Mouse (Mus musculus): ENCODE data around the gene Atp5d. TPM values are rescaled to one million over a fixed set of nuclear protein-coding genes. Genes with fewer than 3 reads are reported as not detected.

Atp5d gene
- polyA plus RNA-seq, 1 experiment from 2014 or later, result 529 TPM

GRCm38 (mm10) chr10:80097275-80097674, 41.2 kb upstream of the Atp5d start:
- H3K4me2 ChIP-seq, result peak overlapping the region; percentile 33
- no peaks in the 10 kb centered on the region for H3K27me3 ChIP-seq (ENCODE audit: insufficient read depth, low read length)
- H3K9ac ChIP-seq, result no peak overlapping the region
- 12% methylated on average over 7 of the region's 7 CpGs for WGBS
- peaks cover 18% of the 10 kb centered on the region for H3K4me1 ChIP-seq (ENCODE audit: insufficient read depth)
- H3K36me3 ChIP-seq (ENCODE audit: insufficient read depth), result 0 out of 2 replicates have a peak, but pooled peaks cover 3% of the 10 kb centered on the region
- DNase-seq, result peak; percentile 61
- peak overlapping the region; percentile 60 for H3K27ac ChIP-seq (ENCODE audit: low read depth)
- no peak overlapping the region for H3K4me3 ChIP-seq (ENCODE audit: low read depth, low read length)
- H3K9me3 ChIP-seq (ENCODE audit: low read depth, low read length), result no peaks in the 10 kb centered on the region
- ATAC-seq (ENCODE audit: insufficient read depth), result peak; percentile 63
- TF ChIP-seq CTCF (IDR thresholded peaks at IDR 0.05; ENCODE audit: low read depth), result no peak

GRCm38 (mm10) chr10:80098630-80099029, 39.8 kb upstream of the Atp5d start:
- no peak overlapping the region for H3K9ac ChIP-seq
- no peaks in the 10 kb centered on the region for H3K9me3 ChIP-seq (ENCODE audit: low read depth, low read length)
- ATAC-seq (ENCODE audit: insufficient read depth), result no peak
- H3K27me3 ChIP-seq (ENCODE audit: insufficient read depth, low read length), result no peaks in the 10 kb centered on the region
- peaks cover 18% of the 10 kb centered on the region for H3K4me1 ChIP-seq (ENCODE audit: insufficient read depth)
- TF ChIP-seq CTCF (IDR thresholded peaks at IDR 0.05; ENCODE audit: low read depth), result no peak
- no peak overlapping the region for H3K4me2 ChIP-seq
- WGBS, result 76% methylated on average over 5 of the region's 5 CpGs
- DNase-seq, result no peak
- H3K36me3 ChIP-seq (ENCODE audit: insufficient read depth), result 0 out of 2 replicates have a peak, but pooled peaks cover 3% of the 10 kb centered on the region
- peak overlapping the region; percentile 60; the same call in 1 of the 2 replicates for H3K27ac ChIP-seq (ENCODE audit: low read depth)
- H3K4me3 ChIP-seq (ENCODE audit: low read depth, low read length), result no peak overlapping the region

GRCm38 (mm10) chr10:80100982-80101381, 37.5 kb upstream of the Atp5d start:
- H3K9ac ChIP-seq, result peak overlapping the region; percentile 34; the same call in 1 of the 2 replicates
- peaks cover 18% of the 10 kb centered on the region for H3K4me1 ChIP-seq (ENCODE audit: insufficient read depth)
- no peaks in the 10 kb centered on the region for H3K36me3 ChIP-seq (ENCODE audit: insufficient read depth)
- no peaks in the 10 kb centered on the region for H3K27me3 ChIP-seq (ENCODE audit: insufficient read depth, low read length)
- H3K4me3 ChIP-seq (ENCODE audit: low read depth, low read length), result peak overlapping the region; percentile 96
- WGBS, result 46% methylated on average over 11 of the region's 11 CpGs
- peak overlapping the region; percentile 90 for H3K4me2 ChIP-seq
- DNase-seq (peak; percentile 30), ATAC-seq (ENCODE audit: insufficient read depth) (no peak)
- TF ChIP-seq CTCF (IDR thresholded peaks at IDR 0.05; ENCODE audit: low read depth), result no peak
- H3K9me3 ChIP-seq (ENCODE audit: low read depth, low read length), result no peaks in the 10 kb centered on the region
- no peak overlapping the region for H3K27ac ChIP-seq (ENCODE audit: low read depth)

GRCm38 (mm10) chr10:80102216-80102915, 36.1 kb upstream of the Atp5d start:
- Histone ChIP-seq H3K27ac (ENCODE audit: low read depth) (peak overlapping the region; percentile 65), H3K4me2 (peak overlapping the region; percentile 90), H3K4me1 (ENCODE audit: insufficient read depth) (peaks cover 11% of the 10 kb centered on the region), H3K27me3 (ENCODE audit: insufficient read depth, low read length) (no peaks in the 10 kb centered on the region), H3K9ac (peak overlapping the region; percentile 84), H3K4me3 (ENCODE audit: low read depth, low read length) (peak overlapping the region; percentile 96), H3K9me3 (ENCODE audit: low read depth, low read length) (no peaks in the 10 kb centered on the region), H3K36me3 (ENCODE audit: insufficient read depth) (no peaks in the 10 kb centered on the region)
- peak; percentile 95 for DNase-seq
- ATAC-seq (ENCODE audit: insufficient read depth), result peak; percentile 88
- WGBS, result 2% methylated on average over 57 of the region's 59 CpGs
- TF ChIP-seq CTCF (IDR thresholded peaks at IDR 0.05; ENCODE audit: low read depth), result no peak

- Histone ChIP-seq H3K27ac (ENCODE audit: low read depth) (peak overlapping the region; percentile 65), H3K9ac (peak overlapping the region; percentile 84), H3K9me3 (ENCODE audit: low read depth, low read length) (no peaks in the 10 kb centered on the region), H3K4me1 (ENCODE audit: insufficient read depth) (peaks cover 9% of the 10 kb centered on the region), H3K4me3 (ENCODE audit: low read depth, low read length) (peak overlapping the region; percentile 96; the same call in 1 of the 2 replicates), H3K27me3 (ENCODE audit: insufficient read depth, low read length) (no peaks in the 10 kb centered on the region), H3K4me2 (peak overlapping the region; percentile 90), H3K36me3 (ENCODE audit: insufficient read depth) (no peaks in the 10 kb centered on the region)
- no peak for ATAC-seq (ENCODE audit: insufficient read depth)
- no peak for DNase-seq
- WGBS, result 86% methylated on average over 2 of the region's 2 CpGs
- TF ChIP-seq CTCF (IDR thresholded peaks at IDR 0.05; ENCODE audit: low read depth), result no peak
Observed at GRCm38 (mm10) chr10:80103032-80103431, 35.4 kb upstream of the Atp5d start.

- Histone ChIP-seq H3K4me3 (ENCODE audit: low read depth, low read length) (no peak overlapping the region), H3K9me3 (ENCODE audit: low read depth, low read length) (no peaks in the 10 kb centered on the region)
- TF ChIP-seq CTCF (IDR thresholded peaks at IDR 0.05; ENCODE audit: low read depth), result no peak
Observed at GRCm38 (mm10) chr10:80104181-80104580, 34.3 kb upstream of the Atp5d start.

GRCm38 (mm10) chr10:80105460-80105859, 33.0 kb upstream of the Atp5d start, which contains the start of gene Sbno2:
TSS of gene Sbno2 (minus strand) at chr10:80105571.
- no peaks in the 10 kb centered on the region for H3K9me3 ChIP-seq (ENCODE audit: low read depth, low read length)
- H3K27me3 ChIP-seq (ENCODE audit: insufficient read depth, low read length), result no peaks in the 10 kb centered on the region
- ATAC-seq (ENCODE audit: insufficient read depth) (no peak), DNase-seq (no peak)
- no peak within 1 kb of the TSS for H3K27ac ChIP-seq (ENCODE audit: low read depth)
- H3K36me3 ChIP-seq (ENCODE audit: insufficient read depth), result no peaks in the 10 kb centered on the region
- no peak within 1 kb of the TSS for H3K4me2 ChIP-seq
- H3K9ac ChIP-seq, result peak within 1 kb of the TSS; percentile 29; the same call in 1 of the 2 replicates
- peaks cover 9% of the 10 kb centered on the region for H3K4me1 ChIP-seq (ENCODE audit: insufficient read depth)
- 60% methylated on average over 5 of the region's 5 CpGs for WGBS
- TF ChIP-seq CTCF (IDR thresholded peaks at IDR 0.05; ENCODE audit: low read depth), result no peak
- H3K4me3 ChIP-seq (ENCODE audit: low read depth, low read length), result no peak within 1 kb of the TSS

More at GRCm38 (mm10) chr10:80104181-80104580, 34.3 kb upstream of the Atp5d start:
- Histone ChIP-seq H3K9ac (no peak overlapping the region), H3K4me2 (no peak overlapping the region), H3K4me1 (ENCODE audit: insufficient read depth) (peaks cover 9% of the 10 kb centered on the region), H3K27me3 (ENCODE audit: insufficient read depth, low read length) (no peaks in the 10 kb centered on the region), H3K27ac (ENCODE audit: low read depth) (no peak overlapping the region), H3K36me3 (ENCODE audit: insufficient read depth) (no peaks in the 10 kb centered on the region)
- DNase-seq (no peak), ATAC-seq (ENCODE audit: insufficient read depth) (no peak)
- WGBS, result 80% methylated on average over 3 of the region's 3 CpGs
